Mouse (Mus musculus) layer of hippocampus, postnatal 25 days (tissue): ENCODE data around the gene Kctd15. TPM values are rescaled to one million over a fixed set of nuclear protein-coding genes. Genes with fewer than 3 reads are reported as not detected.
A peak's percentile ranks its signal among the peaks of the same experiment; 100 is the strongest.

ENCODE experiments used
- DNase-seq, 2 experiments: peaks; one replicate each; pipeline ENCODE4 v3.0.0; 2022; ENCODE audit warnings: mixed read lengths in 2 of 2, low spot score in 1 of 2; ENCODE audit errors: extremely low spot score in 1 of 2
- total RNA-seq, 2 experiments: library from RNA; stranded (reverse); gene quantifications; 2 replicates each; pipeline ENCODE4 v1.2.3; 2021

The Kctd15 gene
- total RNA-seq, 2 experiments from 2014 or later: 14.8 to 17.0 TPM

GRCm38 (mm10) chr7:34630211-34631085 lies 26.1 kb downstream of the Kctd15 start:
- DNase-seq: peak in 1 of 2 experiments; percentile 32

DNA sequence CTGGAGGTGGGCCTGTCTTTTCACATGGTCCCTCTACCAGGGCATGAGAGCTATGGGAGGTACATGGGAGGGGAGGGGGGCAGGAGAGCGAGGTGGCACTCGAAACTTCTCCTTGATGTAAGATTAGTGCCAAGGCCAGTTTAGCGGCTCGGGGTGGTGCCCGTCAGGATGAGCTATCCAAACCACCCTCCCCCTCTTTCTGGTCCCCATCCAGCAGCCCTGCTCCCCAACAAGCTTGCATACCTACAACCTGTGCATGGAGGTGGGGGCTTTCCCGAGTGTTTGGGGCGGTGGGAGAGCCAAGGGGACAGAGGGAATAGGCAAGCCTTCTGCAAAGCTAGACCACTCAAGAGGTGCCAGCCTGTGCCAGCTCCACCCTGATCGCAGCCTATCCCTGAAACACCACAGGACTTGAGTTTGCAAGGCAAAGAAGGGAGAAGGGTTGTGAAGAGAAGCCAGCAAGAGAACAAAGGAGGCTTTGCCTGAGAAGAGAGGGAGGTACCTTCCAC lies 26.8 kb downstream of the Kctd15 start:
- no peak for DNase-seq

DNA sequence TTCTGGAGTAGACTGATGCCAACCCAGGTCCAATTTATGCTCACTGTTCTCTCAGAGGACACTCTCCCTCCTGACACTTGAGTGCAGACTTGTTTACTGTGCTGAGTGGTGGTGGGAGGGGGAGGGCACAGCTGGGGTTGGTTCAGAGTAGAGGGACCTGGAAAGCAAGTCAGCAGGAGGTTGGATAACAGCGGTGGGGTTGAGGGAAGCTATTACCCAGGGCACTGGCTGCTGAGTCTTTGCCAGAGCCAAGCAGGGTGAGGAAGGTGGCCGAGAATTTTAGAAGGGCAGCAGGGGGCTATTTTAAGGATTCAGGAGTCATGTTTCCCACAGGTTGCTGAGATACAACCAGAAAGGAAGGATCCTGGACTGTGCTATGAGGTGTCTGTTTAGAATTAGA lies 36.1 kb downstream of the Kctd15 start:
- no peak for DNase-seq

DNA sequence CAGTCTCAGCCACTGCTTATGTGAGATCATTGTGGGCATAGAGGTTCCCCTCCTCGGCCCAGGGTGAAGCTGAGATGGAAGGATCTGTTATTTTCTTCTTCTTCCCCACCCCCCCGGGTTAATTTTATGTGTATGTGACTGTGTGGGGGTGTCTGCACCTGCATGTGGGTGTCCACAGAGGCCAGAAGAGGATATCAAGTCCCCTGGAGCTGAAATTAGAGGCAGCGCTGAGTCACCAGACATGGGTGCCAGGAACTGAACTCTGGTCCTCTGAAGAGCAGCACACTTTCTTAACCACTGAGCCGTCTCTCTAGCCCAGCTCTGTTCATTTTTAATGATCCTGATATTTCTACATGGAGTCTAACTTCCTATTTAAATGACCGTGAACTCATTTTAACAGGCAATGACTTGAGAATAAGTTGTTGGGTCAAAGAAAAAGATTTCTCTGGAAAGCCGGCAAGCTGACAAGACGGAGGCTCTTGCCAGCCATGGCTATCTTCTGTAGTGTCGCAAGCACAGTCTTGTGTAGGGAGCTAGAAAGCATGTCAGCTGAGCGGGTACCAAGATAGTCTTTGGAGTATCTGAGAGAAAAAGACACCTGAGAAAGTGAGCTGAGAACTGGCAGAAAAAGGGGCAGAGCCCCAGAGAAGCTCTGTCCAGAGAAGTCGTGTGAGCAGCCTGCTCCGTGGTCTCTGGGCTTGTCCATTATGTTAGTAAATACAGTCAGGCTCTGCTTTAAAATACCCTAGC lies 38.2 kb downstream of the Kctd15 start:
- DNase-seq: no peak

- DNase-seq: no peak
Observed at GRCm38 (mm10) chr7:34616275-34616674, 40.3 kb downstream of the Kctd15 start.

- DNase-seq: no peak
Observed at GRCm38 (mm10) chr7:34610445-34610844, 46.1 kb downstream of the Kctd15 start.

GRCm38 (mm10) chr7:34607334-34607970 lies 49.1 kb downstream of the Kctd15 start:
- no peak for DNase-seq

DNA sequence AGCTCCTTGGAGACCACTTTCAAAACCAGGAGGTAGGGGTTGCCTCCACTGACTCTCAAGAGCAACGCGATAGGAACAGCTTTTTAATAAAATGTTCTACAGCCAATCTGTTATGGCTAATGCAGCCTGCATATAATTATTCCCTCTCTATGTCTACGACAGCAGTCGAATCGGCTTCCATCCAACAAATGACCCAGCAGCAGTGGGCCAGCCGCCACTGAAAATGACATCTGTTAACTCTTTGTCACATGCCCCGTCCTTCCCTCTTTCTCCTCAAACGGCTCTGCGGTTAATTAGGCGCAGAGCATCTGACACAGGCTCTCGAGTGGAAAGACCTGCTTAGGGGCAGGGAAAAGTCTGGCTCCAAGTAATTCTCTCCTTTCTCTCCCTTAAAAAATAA lies 49.8 kb downstream of the Kctd15 start:
- no peak for DNase-seq

DNA sequence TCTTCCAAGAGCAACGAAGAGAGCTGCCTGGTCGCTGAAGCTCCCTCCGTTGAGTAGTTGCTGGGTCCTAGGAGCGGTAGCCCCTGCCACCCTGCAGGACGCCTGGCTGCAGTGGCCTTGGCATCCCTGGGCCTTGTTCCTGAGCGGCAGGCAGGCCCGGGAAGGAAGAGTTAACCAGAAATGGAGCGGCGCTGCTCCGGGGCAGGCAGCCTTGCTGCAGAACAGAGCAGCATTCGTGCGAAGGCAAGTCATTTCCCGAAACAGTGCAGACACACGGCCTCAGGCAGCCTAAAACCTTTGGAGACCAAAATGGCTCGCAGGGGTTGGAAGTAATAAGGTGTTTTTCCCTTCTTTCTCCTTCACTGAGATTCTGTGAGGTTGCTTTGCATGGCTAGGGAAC lies 50.5 kb downstream of the Kctd15 start:
- peak; percentile 11 to 15 for DNase-seq

DNA sequence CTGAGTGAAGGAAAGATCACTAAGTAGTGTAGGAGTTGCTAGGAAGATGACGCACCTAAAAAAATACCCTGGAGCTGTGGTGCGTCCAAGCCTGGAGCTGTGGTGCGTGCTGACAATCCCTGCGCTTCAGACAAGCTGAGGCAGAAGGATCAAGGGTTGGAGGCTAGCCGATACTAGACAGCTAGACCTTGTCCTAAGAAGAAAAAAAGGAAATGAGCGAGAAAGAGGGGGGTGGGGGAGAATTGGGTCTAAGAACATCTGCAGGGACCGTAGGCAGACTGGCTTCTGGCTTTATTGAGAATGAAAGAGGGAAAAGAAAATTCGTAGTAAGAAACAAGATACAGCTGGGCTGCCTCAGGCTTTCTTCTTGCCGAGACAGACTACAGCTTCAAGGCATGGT lies 58.0 kb downstream of the Kctd15 start:
- no peak for DNase-seq

DNA sequence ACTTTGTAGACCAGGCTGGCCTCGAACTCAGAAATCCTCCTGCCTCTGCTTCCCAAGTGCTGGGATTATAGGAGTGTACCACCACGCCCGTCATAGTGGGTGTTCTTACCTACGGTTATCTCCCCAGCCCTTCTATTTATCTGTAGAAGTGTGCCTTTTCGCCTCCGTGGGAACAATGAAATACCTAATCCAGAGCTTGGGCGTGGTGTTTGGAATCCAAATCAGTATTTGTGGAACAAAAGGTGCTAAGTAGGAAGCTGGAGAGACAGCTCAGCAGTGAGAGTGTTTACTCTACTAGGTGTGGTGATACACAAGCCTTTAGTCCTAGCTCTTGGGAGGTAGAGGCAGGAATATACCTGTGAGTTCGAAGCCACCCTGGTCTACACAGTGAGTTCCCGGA lies 58.5 kb downstream of the Kctd15 start:
- DNase-seq: no peak

DNA sequence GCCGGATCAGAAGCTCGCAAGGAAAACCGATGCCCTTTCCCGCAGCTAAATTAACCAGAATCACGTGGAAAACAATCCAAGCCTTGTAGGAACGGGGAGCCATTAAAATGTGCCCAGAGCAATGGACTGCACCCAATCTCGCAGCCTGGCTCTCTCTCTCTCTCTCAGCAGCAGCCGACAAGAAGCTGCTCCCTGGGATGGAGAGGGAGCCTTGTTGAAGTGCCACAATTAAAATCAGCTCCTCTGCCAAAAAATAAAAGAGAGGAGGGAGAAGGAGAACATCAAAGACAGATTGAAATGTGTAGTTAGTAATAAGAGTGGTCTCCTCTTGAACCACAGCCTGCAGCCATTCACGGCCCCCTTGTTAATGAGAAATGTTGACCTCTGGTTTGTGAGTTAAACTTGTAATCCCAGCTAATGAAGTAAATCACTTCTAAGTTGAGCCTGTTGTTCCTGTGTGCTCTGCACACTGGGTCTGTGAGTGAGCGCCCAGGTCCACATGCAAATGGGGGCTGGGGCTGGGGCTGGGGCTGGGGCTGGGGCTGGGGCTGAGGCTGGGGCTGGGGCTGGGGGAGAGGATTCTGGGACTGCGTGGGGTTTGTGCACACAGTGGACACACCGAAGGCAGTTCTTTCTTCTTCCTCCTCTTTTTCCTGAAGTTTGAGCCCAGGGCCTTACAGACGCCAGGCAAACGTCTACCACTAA lies 59.8 kb downstream of the Kctd15 start:
- no peak for DNase-seq

- no peak for DNase-seq
Observed at GRCm38 (mm10) chr7:34595307-34595565, 61.3 kb downstream of the Kctd15 start.

GRCm38 (mm10) chr7:34594501-34595306 lies 61.8 kb downstream of the Kctd15 start:
- peak; percentile 19 to 28 for DNase-seq

DNA sequence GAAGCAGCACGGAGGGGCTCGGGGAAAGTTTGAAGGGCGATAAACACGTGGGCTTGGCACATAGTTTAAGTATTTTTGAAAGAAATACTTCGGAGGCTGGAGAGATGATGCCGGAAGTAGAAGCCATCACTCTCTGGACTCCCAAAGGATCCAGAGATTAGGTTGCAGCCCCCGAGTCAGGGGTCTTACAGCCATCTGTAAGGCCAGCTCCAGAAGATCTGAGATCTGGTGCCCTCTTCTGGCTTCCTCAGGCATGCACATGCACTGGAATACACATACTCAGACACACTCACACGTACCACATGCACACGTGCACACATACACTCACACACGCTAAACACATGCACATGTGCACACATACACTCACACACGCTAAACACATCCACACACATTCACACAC lies 65.8 kb downstream of the Kctd15 start:
- no peak for DNase-seq

Other genes with a start within 250 kb of the Kctd15 start
- 10 to 100 TPM; 31.6 to 34.7 TPM for gene Chst8, start 156.0 kb upstream of the Kctd15 start, total RNA-seq